Mouse (Mus musculus): ENCODE data around the gene Cbln3.

DNA sequence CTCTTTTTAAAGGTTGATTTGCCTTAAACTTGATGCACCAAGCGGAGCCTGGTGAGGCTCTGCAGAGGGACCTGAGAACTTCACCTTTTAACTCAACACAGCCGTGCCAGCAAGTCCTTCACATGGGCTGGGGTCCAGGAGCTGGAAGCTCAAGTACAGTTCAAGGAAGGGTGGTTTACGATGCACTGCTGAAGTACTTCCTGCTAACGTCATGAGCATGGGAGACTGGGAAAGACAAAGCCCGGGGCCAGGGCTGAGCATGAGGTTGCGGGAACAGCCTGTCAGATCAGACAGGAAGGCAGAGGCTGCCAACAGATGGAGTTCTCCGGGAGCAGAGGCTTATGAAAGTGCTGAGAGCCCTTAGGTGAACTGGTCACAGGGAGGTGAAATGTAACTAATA lies 49.4 kb upstream of the Cbln3 start:
- no peak for TF ChIP-seq MAX (IDR thresholded peaks at IDR 0.05)
- no peak for TF ChIP-seq CTCF (IDR thresholded peaks at IDR 0.05; ENCODE audit: control insufficient read depth, insufficient read depth, insufficient read length)
- TF ChIP-seq CEBPB (IDR thresholded peaks at IDR 0.05; ENCODE audit: low read depth): no peak
- no peak for TF ChIP-seq MYOG (IDR thresholded peaks at IDR 0.05; ENCODE audit: control insufficient read depth, extremely low read depth, insufficient read length)

All from C2C12 (cell line).